Mouse (Mus musculus): ENCODE results near the gene Slc4a8. TPM values are rescaled to one million over a fixed set of nuclear protein-coding genes. Genes with fewer than 3 reads are reported as not detected.

Gene Slc4a8
- polyA plus RNA-seq, 1 experiment, result 0.91 TPM

DNA sequence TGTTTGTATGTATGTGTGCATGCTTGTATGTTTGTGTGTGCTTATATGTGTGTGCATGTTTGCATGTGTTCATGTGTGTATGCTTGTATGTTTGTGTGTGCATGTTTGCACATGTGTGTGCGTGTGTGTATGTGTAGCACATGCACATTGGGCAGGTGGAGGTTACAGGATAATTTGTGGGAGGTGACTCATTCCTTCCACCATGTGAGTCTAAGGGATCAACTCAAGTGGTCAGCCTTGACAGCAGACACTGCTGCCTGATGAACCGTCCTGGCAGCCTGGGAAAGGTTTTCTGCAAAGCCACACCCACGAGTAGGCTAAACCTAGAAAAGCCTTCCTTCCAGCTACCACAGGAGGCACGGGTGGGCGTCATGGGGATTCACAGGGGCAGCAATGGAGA, 99.3 kb downstream of the Slc4a8 start:
- Histone ChIP-seq H3K27ac (replicated peaks; ENCODE audit: low read depth, low read length) (no peak overlapping the region), H3K4me3 (ENCODE audit: insufficient read depth, low read depth, low read length) (no peak overlapping the region), H3K4me1 (ENCODE audit: control insufficient read depth, insufficient read depth, insufficient read length, low read length) (no peaks in the 10 kb centered on the region)

DNA sequence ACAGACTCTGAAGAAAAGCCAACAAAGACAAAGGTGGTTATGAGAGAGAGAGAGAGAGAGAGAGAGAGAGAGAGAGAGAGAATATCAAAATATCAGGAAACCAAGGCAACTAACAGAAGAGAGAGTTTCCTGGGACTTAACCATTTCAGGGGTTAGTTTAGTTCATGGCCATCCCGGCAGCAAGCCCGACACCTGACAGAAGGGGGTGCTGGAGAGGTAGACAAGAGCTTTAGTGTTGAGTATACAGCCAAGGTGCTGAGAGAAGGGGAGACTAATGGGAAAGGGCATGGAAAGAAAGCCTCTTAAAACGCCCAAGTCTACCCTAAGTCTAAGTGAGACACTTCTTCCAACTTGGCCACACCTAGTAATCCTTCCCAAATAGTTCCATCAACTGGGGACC, 104.0 kb downstream of the Slc4a8 start:
- H3K4me1 ChIP-seq (ENCODE audit: control insufficient read depth, insufficient read depth, insufficient read length, low read length), result no peaks in the 10 kb centered on the region
- no peak overlapping the region for H3K4me3 ChIP-seq (ENCODE audit: insufficient read depth, low read depth, low read length)
- H3K27ac ChIP-seq (replicated peaks; ENCODE audit: low read depth, low read length), result no peak overlapping the region

DNA sequence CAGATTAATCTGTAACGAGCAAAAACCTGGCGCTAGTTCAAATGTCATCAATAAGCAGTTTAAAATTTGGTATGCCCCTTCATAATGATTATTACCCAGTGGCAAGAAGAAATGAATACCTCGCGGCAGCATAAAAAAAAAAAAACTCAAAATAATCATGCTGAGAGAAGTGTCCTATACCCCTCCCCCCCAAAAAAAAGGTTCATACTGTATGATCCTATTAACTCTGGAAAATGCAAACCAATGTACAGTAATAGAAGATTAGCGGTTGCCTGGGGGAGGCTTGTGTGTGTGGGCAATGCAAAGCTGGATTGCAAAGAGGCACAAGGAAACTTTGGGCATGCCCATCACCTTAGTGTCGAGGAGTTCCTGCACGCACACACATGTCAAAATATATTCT, 108.0 kb downstream of the Slc4a8 start, which contains the start of gene Scn8a:
Scn8a (plus strand) TSS at position 301 of the 400 bp plus-strand sequence.
- H3K27ac ChIP-seq (replicated peaks; ENCODE audit: low read depth, low read length), result no peak within 1 kb of the TSS
- peak within 1 kb of the TSS; percentile 5; the same call in 1 of the 2 replicates for H3K4me3 ChIP-seq (ENCODE audit: insufficient read depth, low read depth, low read length)
- no peaks in the 10 kb centered on the region; the same call in 1 of the 2 replicates for H3K4me1 ChIP-seq (ENCODE audit: control insufficient read depth, insufficient read depth, insufficient read length, low read length)

DNA sequence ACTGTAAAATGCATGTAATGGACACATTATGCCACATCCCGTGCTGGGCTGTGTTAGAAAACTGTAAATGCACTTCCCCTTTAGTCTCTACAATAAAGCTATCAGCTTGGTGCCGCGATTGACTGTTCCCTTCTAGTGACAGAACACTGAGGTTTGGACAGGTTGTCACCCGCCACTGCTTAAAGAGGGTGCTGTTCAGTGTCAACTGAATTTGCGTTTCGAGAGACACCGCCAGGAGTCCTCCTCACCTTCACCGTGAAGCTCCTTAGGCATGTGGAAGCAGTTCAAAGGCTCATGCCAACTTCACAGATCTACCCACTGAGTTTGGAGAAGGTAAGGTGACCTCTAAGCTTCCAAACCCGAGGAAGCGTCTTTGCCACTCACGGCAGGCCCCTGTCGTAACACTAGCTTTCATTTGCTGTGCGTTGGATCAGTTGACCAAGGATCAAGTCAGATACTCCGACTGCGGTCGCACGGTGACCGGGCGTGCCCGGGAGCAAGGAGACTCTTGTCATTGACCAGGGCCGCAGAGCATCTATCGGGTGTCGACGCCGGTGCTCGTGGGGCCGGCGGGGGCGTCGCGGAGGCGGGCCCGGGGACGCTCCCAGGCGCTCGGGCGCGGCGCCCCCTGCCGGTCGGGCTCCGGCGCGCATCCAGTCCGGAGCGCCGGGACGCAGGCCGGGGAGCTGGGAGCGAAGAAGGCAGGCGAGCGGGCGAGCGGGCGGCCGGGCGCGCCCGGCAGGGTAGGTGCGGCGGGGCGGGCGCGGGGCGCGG, 108.6 kb downstream of the Slc4a8 start:
- H3K27ac ChIP-seq (replicated peaks; ENCODE audit: low read depth, low read length), result no peak overlapping the region
- H3K4me1 ChIP-seq (ENCODE audit: control insufficient read depth, insufficient read depth, insufficient read length, low read length), result no peaks in the 10 kb centered on the region; the same call in 1 of the 2 replicates
- H3K4me3 ChIP-seq (ENCODE audit: insufficient read depth, low read depth, low read length), result peak overlapping the region; percentile 5; the same call in 1 of the 2 replicates

DNA sequence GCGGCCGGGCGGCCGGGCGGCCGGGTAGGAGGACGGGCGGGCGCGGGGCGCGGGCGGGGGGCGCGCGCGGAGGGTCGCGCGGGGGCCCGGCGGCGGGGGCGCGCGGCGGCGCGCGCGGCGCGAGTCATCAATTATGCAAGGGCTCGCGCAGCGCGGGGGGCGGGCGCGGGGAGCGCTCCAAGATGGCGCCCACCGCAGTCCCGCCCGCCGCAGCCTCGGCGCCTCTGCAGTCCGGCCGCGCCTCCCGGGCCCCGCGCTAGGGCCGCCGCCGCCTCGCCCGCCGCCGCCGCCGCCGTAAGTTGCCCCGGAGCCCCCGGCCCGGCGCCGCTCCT, 109.2 kb downstream of the Slc4a8 start:
- peak overlapping the region; percentile 30; the same call in 1 of the 2 replicates for H3K4me3 ChIP-seq (ENCODE audit: insufficient read depth, low read depth, low read length)
- H3K4me1 ChIP-seq (ENCODE audit: control insufficient read depth, insufficient read depth, insufficient read length, low read length), result no peaks in the 10 kb centered on the region; the same call in 1 of the 2 replicates
- H3K27ac ChIP-seq (replicated peaks; ENCODE audit: low read depth, low read length), result no peak overlapping the region

DNA sequence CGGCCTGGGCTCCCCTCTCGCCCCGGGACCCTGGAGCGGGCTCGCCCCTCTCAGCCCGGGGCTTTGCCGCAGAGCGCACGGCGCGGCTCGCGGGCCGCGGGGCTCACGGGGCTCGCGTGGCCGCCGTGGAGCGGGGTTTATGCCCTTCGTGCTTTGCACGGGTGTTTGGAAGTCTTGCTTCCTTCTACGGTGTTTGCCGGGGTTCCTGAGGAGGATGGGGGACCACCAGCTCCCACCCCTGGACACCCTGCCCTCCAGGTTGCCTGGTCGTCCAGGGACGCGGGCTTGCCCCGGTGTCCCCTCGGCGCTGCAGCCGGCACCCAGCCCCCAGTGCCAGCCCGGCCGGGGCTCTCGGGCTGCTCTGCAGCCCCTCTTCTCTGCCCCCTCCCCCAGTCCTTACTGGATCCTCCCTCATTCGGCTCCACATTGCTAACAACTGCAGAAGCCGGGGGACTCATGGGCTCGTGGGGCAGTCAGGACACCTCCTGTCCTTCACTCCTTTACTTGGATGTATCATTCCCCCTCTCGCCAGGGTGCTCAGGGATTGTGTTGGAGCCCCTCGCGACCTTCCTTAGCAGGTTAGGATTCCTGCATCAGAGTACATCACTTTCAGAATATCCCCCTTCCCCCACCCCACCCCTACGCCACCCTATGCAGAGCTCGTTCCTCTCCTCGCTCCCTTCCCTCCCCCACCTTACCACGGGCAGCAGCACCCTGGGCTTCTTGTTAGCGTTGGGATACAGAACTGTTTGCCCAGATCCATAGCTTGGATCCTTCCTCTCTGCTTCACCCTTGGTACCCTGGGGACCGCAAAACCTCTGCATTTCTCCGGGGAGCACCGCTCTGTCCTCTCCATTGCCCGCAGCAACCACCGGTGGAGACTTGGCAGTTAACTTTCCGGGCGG, 109.8 kb downstream of the Slc4a8 start:
- Histone ChIP-seq H3K27ac (replicated peaks; ENCODE audit: low read depth, low read length) (no peak overlapping the region), H3K4me1 (ENCODE audit: control insufficient read depth, insufficient read depth, insufficient read length, low read length) (no peaks in the 10 kb centered on the region; the same call in 1 of the 2 replicates), H3K4me3 (ENCODE audit: insufficient read depth, low read depth, low read length) (peak overlapping the region; percentile 30)

DNA sequence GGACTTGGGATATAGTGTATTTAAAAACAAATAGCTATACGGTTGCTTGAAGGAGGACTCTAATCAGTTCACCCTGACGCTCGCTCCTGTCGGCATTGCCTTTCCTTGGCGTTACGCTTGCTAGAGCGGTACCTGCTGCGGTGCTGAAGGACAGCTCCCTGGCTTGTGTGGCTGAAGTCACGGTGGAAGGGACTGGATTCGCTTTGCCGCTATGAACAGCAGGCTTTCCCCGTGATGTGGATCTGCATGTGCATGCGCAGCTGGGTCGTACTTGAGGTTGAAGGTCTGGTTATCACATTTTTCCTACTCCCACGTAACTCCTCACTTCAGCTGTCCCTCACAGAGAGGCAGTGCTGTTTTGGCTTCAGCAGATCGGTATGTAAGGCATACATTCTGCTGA, 111.6 kb downstream of the Slc4a8 start:
- Histone ChIP-seq H3K4me3 (ENCODE audit: insufficient read depth, low read depth, low read length) (no peak overlapping the region), H3K4me1 (ENCODE audit: control insufficient read depth, insufficient read depth, insufficient read length, low read length) (no peaks in the 10 kb centered on the region; the same call in 1 of the 2 replicates), H3K27ac (replicated peaks; ENCODE audit: low read depth, low read length) (no peak overlapping the region)

Other genes with a start within 250 kb of the Slc4a8 start
- 7.2 and 11.7 TPM in 2 replicates for gene Tfcp2, start 209.7 kb upstream of the Slc4a8 start, polyA plus RNA-seq (2012; ENCODE audit: insufficient read depth, insufficient read length, missing spikeins)
- gene Pou6f1, start 161.8 kb upstream of the Slc4a8 start, polyA plus RNA-seq (2012; ENCODE audit: insufficient read depth, insufficient read length, missing spikeins), result 9.6 and 16.4 TPM in 2 replicates
- gene Dazap2, start 146.4 kb upstream of the Slc4a8 start, polyA plus RNA-seq (2012; ENCODE audit: insufficient read depth, insufficient read length, missing spikeins), result 128 and 130 TPM in 2 replicates
- gene Smagp, start 124.8 kb upstream of the Slc4a8 start, polyA plus RNA-seq (2012; ENCODE audit: insufficient read depth, insufficient read length, missing spikeins), result 25.6 and 29.4 TPM in 2 replicates
- gene Bin2, start 92.2 kb upstream of the Slc4a8 start, polyA plus RNA-seq (2012; ENCODE audit: insufficient read depth, insufficient read length, missing spikeins), result 0.79 and 1.4 TPM in 2 replicates
- 19.3 and 22.2 TPM in 2 replicates for gene Cela1, start 73.8 kb upstream of the Slc4a8 start, polyA plus RNA-seq (2012; ENCODE audit: insufficient read depth, insufficient read length, missing spikeins)
- gene Galnt6, start 32.4 kb upstream of the Slc4a8 start, polyA plus RNA-seq (2012; ENCODE audit: insufficient read depth, insufficient read length, missing spikeins), result not detected in 2 replicates
- 1.3 TPM in 1 of 2 replicates, not detected in the other for gene Scn8a, start 108.1 kb downstream of the Slc4a8 start, polyA plus RNA-seq (2012; ENCODE audit: insufficient read depth, insufficient read length, missing spikeins)

Data from brown adipose tissue, adult 24 weeks (tissue).